Mouse (Mus musculus): ENCODE results near the gene Itpr1. TPM values are rescaled to one million over a fixed set of nuclear protein-coding genes. Genes with fewer than 3 reads are reported as not detected.
A peak's percentile ranks its signal among the peaks of the same experiment; 100 is the strongest.

The Itpr1 gene
- total RNA-seq, 4 experiments from 2014 or later, result 10.2 to 18.0 (median 13.8) TPM

- no peak for DNase-seq (ENCODE audit: low spot score in 2 of 2)
Observed at GRCm38 (mm10) chr6:108435467-108435866, 222.6 kb downstream of the Itpr1 start.

- no peak for DNase-seq (ENCODE audit: low spot score in 2 of 2)
Observed at GRCm38 (mm10) chr6:108436608-108437007, 223.7 kb downstream of the Itpr1 start.

- DNase-seq (ENCODE audit: low spot score in 2 of 2), result no peak
Observed at GRCm38 (mm10) chr6:108441290-108441689, 228.4 kb downstream of the Itpr1 start.

- no peak for DNase-seq (ENCODE audit: low spot score in 2 of 2)
Observed at GRCm38 (mm10) chr6:108442291-108442690, 229.4 kb downstream of the Itpr1 start.

GRCm38 (mm10) chr6:108444435-108444834 lies 231.5 kb downstream of the Itpr1 start:
- no peak for DNase-seq (ENCODE audit: low spot score in 2 of 2)

GRCm38 (mm10) chr6:108445006-108445405 lies 232.1 kb downstream of the Itpr1 start:
- no peak for DNase-seq (ENCODE audit: low spot score in 2 of 2)

- DNase-seq (ENCODE audit: low spot score in 2 of 2), result no peak
Observed at GRCm38 (mm10) chr6:108446766-108447165, 233.9 kb downstream of the Itpr1 start.

GRCm38 (mm10) chr6:108447179-108447845 lies 234.4 kb downstream of the Itpr1 start:
- no peak for DNase-seq (ENCODE audit: low spot score in 2 of 2)

- no peak for DNase-seq (ENCODE audit: low spot score in 2 of 2)
Observed at GRCm38 (mm10) chr6:108448016-108448735, 235.3 kb downstream of the Itpr1 start.

GRCm38 (mm10) chr6:108448864-108449263 lies 236.0 kb downstream of the Itpr1 start:
- no peak for DNase-seq (ENCODE audit: low spot score in 2 of 2)

- no peak for DNase-seq (ENCODE audit: low spot score in 2 of 2)
Observed at GRCm38 (mm10) chr6:108451536-108451935, 238.6 kb downstream of the Itpr1 start.

- no peak for DNase-seq (ENCODE audit: low spot score in 2 of 2)
Observed at GRCm38 (mm10) chr6:108453618-108454017, 240.7 kb downstream of the Itpr1 start.

- DNase-seq (ENCODE audit: low spot score in 2 of 2), result no peak
Observed at GRCm38 (mm10) chr6:108454061-108454891, 241.4 kb downstream of the Itpr1 start.

- no peak for DNase-seq (ENCODE audit: low spot score in 2 of 2)
Observed at GRCm38 (mm10) chr6:108454979-108455836, 242.3 kb downstream of the Itpr1 start.

- no peak for DNase-seq (ENCODE audit: low spot score in 2 of 2)
Observed at GRCm38 (mm10) chr6:108456231-108457062, 243.6 kb downstream of the Itpr1 start.

GRCm38 (mm10) chr6:108457063-108457405 lies 244.1 kb downstream of the Itpr1 start:
- DNase-seq (ENCODE audit: low spot score in 2 of 2), result no peak

GRCm38 (mm10) chr6:108457516-108458181 lies 244.8 kb downstream of the Itpr1 start:
- DNase-seq (ENCODE audit: low spot score in 2 of 2), result no peak

GRCm38 (mm10) chr6:108458182-108458571 lies 245.3 kb downstream of the Itpr1 start:
- DNase-seq (ENCODE audit: low spot score in 2 of 2), result peak; percentile 39 to 61

GRCm38 (mm10) chr6:108458826-108459225 lies 245.9 kb downstream of the Itpr1 start:
- DNase-seq (ENCODE audit: low spot score in 2 of 2), result peak; percentile 33 to 61

All from gastrocnemius, adult 8-10 months (tissue).